Mouse (Mus musculus) E14TG2a.4 (cell line): ENCODE measurements at regions not wholly inside any gene's neighbourhood (a gene's known extent, or its start where the extent isn't known, plus 50 kb on each side); places are given as distances from the start of the nearest gene placed in this dataset.

Source experiments
- H3K27me3 ChIP-seq: 2 replicates; pipeline ENCODE4 v1.6.1; 2014; ENCODE audit warnings: low read length, control low read depth; ENCODE audit not compliant: insufficient read depth
- H3K36me3 ChIP-seq: 2 replicates; pipeline ENCODE4 v1.6.1; 2014; ENCODE audit warnings: low read length, control low read depth; ENCODE audit not compliant: insufficient read depth
- H3K4me1 ChIP-seq: replicated peaks from 2 replicates; pipeline ENCODE4 v1.6.1; 2014; ENCODE audit warnings: low read depth, low read length, control low read depth
- H3K4me3 ChIP-seq: replicated peaks from 2 replicates; pipeline ENCODE4 v1.5.1; 2014; ENCODE audit warnings: mild to moderate bottlenecking, low read length
- H3K9me3 ChIP-seq: 2 replicates; pipeline ENCODE4 v1.6.1; 2014; ENCODE audit warnings: low read length, control low read depth
- CTCF ChIP-seq: conservative IDR thresholded peaks from 2 replicates; pipeline ENCODE4 v1.5.1; 2014; ENCODE audit warnings: low read length
- NANOG ChIP-seq: IDR thresholded peaks from 2 replicates; pipeline ENCODE4 v1.6.1; 2014; ENCODE audit warnings: borderline replicate concordance, low read length, mixed read lengths
- POU5F1 ChIP-seq: IDR thresholded peaks from 2 replicates; pipeline ENCODE4 v1.6.1; 2014; ENCODE audit warnings: low read length, borderline replicate concordance

DNA sequence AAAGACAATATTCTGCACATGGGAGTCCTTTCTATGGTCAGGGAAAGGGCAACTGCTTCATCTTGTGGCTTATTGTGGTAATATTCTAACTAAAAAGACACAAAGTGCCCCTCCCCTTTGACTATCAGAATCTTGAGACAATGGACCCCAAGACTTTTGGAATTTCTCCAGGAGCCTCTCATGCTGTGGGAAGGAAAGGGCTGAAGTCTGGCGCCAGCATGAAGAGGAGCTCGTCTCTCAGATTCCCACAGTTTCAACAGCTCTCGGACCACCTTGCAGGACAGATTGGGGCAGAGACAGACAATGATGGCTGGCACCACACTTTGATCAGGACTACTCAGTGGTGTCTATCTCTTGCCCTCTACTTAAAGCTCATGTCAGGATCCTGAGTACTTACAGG is 311.8 kb downstream of the Tbc1d1 start:
- Histone ChIP-seq H3K36me3 (no peaks in the 10 kb centered on the region), H3K9me3 (peaks cover 12% of the 10 kb centered on the region), H3K4me3 (no peak overlapping the region), H3K4me1 (no peaks in the 10 kb centered on the region; the same call in 1 of the 2 replicates), H3K27me3 (no peaks in the 10 kb centered on the region)
- no peak for TF ChIP-seq POU5F1
- no peak for TF ChIP-seq NANOG
- TF ChIP-seq CTCF = no peak

DNA sequence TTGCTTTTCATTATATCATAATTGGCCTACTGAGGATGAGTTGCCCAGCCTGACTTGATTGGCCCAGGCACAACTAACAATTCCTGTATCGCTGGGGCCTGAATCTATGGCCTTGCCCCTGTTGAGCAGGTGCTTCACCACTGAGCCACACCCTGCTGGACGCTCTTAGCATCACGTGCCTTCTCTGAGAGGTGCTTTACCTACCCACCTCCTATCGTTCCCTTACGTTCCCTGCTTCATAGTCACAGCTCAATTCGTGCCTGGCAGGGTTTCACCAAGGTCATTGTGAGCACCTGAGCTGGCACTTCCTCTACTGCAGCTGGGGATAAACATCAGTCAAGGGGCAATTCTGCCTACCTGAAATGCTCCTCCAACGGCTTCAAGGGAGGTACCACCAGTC is 312.2 kb downstream of the Tbc1d1 start:
- TF ChIP-seq NANOG = no peak
- no peak for TF ChIP-seq POU5F1
- TF ChIP-seq CTCF = no peak
- Histone ChIP-seq H3K9me3 (peaks cover 11% of the 10 kb centered on the region), H3K4me3 (no peak overlapping the region), H3K36me3 (no peaks in the 10 kb centered on the region), H3K27me3 (no peaks in the 10 kb centered on the region), H3K4me1 (no peaks in the 10 kb centered on the region; the same call in 1 of the 2 replicates)

DNA sequence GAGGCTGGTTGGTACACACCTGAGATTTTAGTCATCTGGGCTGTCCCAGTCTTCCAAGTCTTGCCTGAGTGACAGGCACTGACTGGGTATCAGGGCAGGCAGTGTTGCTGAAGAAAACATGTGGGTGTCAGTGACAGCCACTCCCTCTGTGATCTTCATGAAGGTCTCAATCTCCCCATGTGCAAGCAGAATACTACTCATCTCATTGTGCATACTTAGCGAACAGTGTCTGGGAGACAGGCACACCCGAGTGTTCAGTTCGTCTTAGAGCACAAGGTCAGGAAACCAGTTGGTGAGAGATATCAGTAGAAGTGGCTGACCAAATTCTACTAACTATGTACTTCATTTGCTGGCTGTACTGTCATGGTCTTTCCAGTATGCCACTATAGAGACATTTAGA is 315.9 kb downstream of the Tbc1d1 start:
- Histone ChIP-seq H3K4me1 (peaks cover 4% of the 10 kb centered on the region), H3K9me3 (peaks cover 11% of the 10 kb centered on the region), H3K36me3 (no peaks in the 10 kb centered on the region), H3K27me3 (no peaks in the 10 kb centered on the region), H3K4me3 (no peak overlapping the region)
- TF ChIP-seq POU5F1 (no peak), CTCF (no peak), NANOG (no peak)

DNA sequence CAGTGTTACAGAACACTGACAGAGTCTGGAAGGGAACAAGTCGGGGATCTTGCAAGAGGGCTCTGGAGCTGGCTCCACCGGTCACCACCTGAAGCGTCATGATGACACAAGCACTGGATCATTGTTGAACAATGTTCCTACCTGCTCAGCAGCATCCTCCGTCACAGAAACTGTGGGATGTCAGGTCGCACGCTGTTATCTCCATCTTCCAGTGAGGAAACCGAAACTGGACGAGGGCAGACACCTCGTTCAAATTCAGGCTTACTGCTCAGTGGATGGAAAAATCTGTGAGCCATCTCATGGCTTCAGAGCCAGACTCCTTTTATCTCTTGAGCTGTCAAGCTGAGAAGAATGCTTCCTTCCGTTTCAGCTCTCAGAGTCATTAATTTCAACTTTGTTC is 316.3 kb downstream of the Tbc1d1 start:
- Histone ChIP-seq H3K27me3 (no peaks in the 10 kb centered on the region), H3K36me3 (no peaks in the 10 kb centered on the region), H3K4me3 (no peak overlapping the region), H3K4me1 (peaks cover 5% of the 10 kb centered on the region), H3K9me3 (peaks cover 11% of the 10 kb centered on the region)
- TF ChIP-seq POU5F1 (no peak), CTCF (no peak), NANOG (no peak)

DNA sequence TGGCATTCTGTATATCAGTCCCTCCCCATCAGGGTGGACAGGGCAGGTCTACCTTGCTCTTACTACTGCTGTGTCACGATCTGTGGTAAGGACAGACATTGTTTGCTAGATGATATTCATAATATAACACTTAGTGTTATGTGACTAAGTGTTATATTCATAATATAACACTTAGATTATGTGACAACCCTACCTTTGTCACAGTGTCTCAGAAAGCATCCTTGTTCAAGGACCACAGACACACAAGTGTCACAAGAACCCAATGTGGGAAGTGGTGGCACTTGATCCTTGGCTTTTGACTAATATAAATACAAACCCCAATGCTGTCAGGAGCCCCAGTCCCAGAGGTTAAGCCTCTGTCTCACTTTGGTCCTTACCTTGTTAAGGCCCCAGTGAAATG is 318.8 kb downstream of the Tbc1d1 start:
- Histone ChIP-seq H3K36me3 (no peaks in the 10 kb centered on the region), H3K4me1 (peaks cover 23% of the 10 kb centered on the region), H3K4me3 (no peak overlapping the region), H3K27me3 (no peaks in the 10 kb centered on the region), H3K9me3 (peaks cover 11% of the 10 kb centered on the region)
- no peak for TF ChIP-seq NANOG
- no peak for TF ChIP-seq CTCF
- TF ChIP-seq POU5F1 = no peak

DNA sequence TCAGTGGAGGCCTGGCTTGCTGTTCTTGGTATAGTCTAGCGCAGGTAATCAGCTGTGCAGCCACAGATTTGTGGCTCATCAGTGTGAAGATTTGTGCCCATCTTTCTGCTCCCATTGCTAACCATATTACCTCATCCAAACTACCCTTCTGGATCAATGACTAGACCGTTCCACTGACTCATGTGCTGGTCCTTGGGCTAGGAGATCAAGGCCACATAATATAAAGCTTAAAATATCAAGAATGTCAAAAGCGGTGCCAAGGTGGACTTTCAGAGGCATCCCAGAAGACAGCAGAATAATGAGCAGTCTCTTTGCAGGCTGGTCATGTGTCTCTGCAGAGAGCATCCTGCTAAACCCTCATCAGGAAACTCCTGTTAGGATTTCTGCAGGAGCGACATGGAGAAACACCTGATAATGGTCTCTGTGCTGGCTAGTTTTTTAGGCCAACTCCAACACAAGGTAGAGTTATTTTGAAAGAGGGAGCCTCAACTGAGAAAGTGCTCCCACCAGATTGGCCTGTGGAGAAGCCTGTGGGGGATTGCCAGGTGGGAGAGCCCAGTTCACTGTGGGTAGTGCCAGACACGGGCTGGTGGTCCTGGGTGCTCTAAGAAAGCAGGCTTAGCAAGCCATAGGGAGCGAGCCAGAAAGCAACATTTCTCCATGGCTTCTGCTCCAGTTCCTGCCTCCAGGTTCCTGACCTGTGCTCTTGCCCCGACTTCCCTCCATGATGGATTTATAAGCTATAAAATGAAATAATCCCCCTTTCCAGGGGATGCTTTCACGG is 319.8 kb downstream of the Tbc1d1 start:
- Histone ChIP-seq H3K4me3 (no peak overlapping the region), H3K36me3 (no peaks in the 10 kb centered on the region), H3K9me3 (peaks cover 4% of the 10 kb centered on the region; the same call in 1 of the 2 replicates), H3K27me3 (no peaks in the 10 kb centered on the region), H3K4me1 (peaks cover 23% of the 10 kb centered on the region)
- no peak for TF ChIP-seq POU5F1
- no peak for TF ChIP-seq CTCF
- TF ChIP-seq NANOG = no peak

DNA sequence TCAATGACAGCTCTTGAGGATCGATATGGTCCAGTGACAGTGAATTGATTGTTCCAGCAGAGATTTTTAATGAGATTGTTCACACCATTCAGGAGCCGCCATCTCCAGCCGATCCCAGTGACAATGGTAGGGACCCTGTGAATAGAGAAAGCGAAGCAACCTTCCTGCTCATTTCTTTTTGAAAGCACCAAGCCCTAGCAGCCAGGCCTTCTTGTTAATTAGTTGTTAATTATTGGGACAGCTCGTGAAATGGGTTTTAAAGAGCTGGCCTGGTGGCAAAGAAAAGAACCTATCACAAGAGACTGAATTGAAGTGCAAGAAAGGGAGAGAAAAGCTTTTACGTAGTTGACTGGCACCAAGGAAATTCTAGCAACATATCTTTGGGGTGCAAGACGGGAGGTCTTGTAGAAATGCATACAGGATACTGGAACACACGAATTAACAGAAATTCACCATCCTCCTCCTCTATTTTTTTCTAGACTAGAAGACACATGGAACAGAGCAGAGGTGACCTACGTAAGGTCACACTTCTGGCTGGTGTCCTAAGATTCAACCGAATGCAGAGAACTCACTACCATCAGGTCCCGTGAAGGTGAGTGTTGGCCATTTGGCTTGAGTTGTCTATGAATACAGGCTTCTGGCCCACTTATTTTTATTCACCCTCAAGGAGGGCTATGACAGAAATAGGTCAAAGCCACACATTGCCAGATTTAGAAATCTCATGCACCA is 320.7 kb downstream of the Tbc1d1 start:
- H3K36me3 ChIP-seq = no peaks in the 10 kb centered on the region
- H3K4me1 ChIP-seq = peaks cover 23% of the 10 kb centered on the region
- no peaks in the 10 kb centered on the region for H3K9me3 ChIP-seq
- H3K4me3 ChIP-seq = no peak overlapping the region
- TF ChIP-seq POU5F1 (no peak), NANOG (no peak), CTCF (no peak)
- H3K27me3 ChIP-seq = no peaks in the 10 kb centered on the region

DNA sequence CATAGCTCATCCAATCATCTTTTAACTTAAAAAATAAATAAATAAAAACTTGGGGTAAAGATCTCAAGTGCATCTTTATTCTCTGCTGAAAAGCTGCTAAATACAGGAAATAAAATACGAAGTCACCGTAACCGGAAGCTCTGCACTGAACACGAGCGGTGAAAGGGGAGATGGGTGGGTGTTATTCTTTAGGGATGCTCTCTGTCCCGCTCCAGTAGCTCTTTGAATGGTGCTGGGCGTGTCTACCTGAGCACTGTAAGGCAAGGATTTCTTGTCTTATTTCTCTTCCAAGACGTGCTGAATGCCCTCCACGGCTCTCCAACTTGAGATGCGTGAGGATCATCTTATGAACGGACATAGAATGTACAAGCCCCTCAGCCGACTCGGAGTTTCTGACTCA is 322.0 kb downstream of the Tbc1d1 start:
- H3K9me3 ChIP-seq = peaks cover 4% of the 10 kb centered on the region; the same call in 1 of the 2 replicates
- H3K36me3 ChIP-seq = no peaks in the 10 kb centered on the region
- no peaks in the 10 kb centered on the region for H3K27me3 ChIP-seq
- peaks cover 23% of the 10 kb centered on the region for H3K4me1 ChIP-seq
- no peak for TF ChIP-seq POU5F1
- TF ChIP-seq NANOG = no peak
- TF ChIP-seq CTCF = no peak
- 0 out of 2 replicates have a peak overlapping the region, but pooled peaks have one; percentile 2 for H3K4me3 ChIP-seq
